Mouse (Mus musculus): ENCODE data around the gene Gjd3. TPM values are rescaled to one million over a fixed set of nuclear protein-coding genes. Genes with fewer than 3 reads are reported as not detected.
"Not testable (repeated sequence)": the region's sequence is repeated elsewhere in the genome, so short reads cannot be mapped to it uniquely, and the experiment has no call there.

Gjd3 gene
- polyA plus RNA-seq, 1 experiment, result 3.4 TPM

DNA sequence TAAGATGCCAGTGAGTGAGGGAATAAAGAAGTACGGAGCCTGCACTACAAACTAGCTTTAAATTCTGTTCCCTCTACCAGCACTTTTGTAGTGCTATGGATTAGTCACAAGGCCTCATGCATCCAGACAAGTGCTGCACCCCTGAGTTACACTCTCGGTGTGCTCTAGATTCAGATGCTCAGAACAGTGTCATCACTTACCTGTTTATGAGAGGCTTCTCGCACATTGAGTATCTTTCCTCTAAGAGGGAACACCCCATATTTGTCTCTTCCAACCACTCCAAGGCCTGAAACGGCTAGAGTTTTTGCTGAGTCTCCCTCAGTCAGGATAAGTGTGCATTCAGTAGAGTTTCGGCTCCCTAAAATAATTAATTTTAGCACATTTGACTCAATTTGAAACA is 27.9 kb upstream of the Gjd3 start:
- Histone ChIP-seq H3K4me1 (ENCODE audit: control insufficient read depth, insufficient read depth, low read length) (no peaks in the 10 kb centered on the region), H3K27ac (ENCODE audit: insufficient read depth, low read length) (no peak overlapping the region), H3K4me3 (ENCODE audit: insufficient read depth, low read length) (no peak overlapping the region)
- no peak for TF ChIP-seq POLR2A (IDR thresholded peaks at IDR 0.05; ENCODE audit: extremely low read depth, insufficient read depth, low read length)

DNA sequence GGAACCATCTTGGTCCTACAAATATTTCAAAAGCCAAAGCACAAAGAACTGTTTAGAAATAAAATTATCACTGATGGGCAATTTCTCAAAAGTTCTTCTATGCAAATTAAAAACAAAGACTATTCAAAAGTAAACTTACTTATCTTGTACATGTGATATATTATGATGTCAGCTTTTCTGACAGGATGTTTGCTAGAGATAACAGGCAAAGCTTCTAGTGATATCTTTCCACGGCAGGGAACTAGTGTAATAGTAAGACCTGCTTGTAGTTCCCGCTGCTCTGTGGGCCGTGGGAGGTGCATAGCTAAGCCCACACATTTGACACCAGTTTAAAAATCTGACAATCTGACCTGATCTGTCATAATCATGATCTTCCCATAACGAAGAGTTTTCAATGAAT is 27.3 kb upstream of the Gjd3 start:
- Histone ChIP-seq H3K4me1 (ENCODE audit: control insufficient read depth, insufficient read depth, low read length) (no peaks in the 10 kb centered on the region), H3K27ac (ENCODE audit: insufficient read depth, low read length) (no peak overlapping the region), H3K4me3 (ENCODE audit: insufficient read depth, low read length) (no peak overlapping the region)
- TF ChIP-seq CTCF (IDR thresholded peaks at IDR 0.05; ENCODE audit: extremely low read depth, insufficient read depth, low read length) (no peak), POLR2A (IDR thresholded peaks at IDR 0.05; ENCODE audit: extremely low read depth, insufficient read depth, low read length) (no peak)

DNA sequence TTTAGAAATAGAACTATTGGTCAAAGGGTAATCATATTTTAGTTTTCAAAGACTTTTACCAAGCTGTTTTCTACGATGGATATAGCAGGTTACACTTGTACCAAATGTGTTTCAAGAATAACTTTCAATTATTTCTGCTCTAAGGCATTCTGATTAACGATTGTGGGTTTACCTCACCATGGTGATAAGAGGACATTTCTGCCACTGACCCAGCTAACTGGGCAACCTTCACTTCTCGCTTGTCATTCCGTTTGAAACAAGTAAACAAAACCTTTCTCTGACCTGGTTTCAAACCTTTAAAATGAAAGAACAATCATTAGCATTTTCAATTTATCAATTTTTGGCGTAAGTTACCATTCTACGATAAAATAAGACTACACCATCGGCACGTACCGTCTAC is 24.0 kb upstream of the Gjd3 start:
- Histone ChIP-seq H3K27ac (ENCODE audit: insufficient read depth, low read length) (no peak overlapping the region), H3K4me1 (ENCODE audit: control insufficient read depth, insufficient read depth, low read length) (no peaks in the 10 kb centered on the region), H3K4me3 (ENCODE audit: insufficient read depth, low read length) (no peak overlapping the region)
- TF ChIP-seq CTCF (IDR thresholded peaks at IDR 0.05; ENCODE audit: extremely low read depth, insufficient read depth, low read length) (no peak), POLR2A (IDR thresholded peaks at IDR 0.05; ENCODE audit: extremely low read depth, insufficient read depth, low read length) (no peak)

DNA sequence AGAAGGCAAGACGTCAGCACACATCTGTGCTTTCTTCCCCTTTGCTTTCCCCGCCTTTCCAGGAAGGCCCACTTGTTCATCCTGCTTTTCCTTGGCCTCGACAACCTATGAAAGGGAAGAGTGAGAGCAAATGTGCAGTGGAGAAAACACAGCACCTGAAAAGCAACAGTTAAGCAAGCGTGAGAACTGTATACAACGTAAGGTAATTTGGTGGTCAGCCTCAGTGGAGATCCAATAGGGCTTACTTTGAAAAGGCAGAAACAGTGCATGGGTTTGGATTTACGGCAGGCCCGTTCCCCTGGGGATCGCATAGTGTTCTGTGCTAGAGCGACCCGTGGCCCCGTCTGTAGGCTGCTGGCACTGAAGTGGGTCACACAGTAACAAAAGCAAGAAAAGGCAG is 16.4 kb upstream of the Gjd3 start:
- Histone ChIP-seq H3K4me1 (ENCODE audit: control insufficient read depth, insufficient read depth, low read length) (no peaks in the 10 kb centered on the region), H3K4me3 (ENCODE audit: insufficient read depth, low read length) (no peak overlapping the region), H3K27ac (ENCODE audit: insufficient read depth, low read length) (no peak overlapping the region)
- TF ChIP-seq CTCF (IDR thresholded peaks at IDR 0.05; ENCODE audit: extremely low read depth, insufficient read depth, low read length) (no peak), POLR2A (IDR thresholded peaks at IDR 0.05; ENCODE audit: extremely low read depth, insufficient read depth, low read length) (no peak)

DNA sequence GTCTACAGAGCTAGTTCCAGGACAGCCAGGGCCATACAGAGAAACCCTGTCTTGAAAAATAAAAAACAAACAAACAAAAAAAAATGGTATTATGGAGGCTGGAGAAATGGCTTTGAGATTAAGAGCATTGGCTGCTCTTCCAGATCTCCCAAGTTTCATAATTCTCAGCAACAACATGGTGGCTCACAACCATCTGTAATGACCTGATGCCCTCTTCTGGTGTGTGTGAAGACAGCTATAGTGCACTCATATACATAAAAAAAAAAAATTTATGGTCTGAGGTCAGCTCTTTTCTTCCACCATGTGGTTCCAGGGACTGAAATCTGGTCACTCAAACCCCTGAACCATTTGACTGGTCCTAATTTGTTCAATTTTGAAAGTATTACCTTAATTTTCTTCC is 16.0 kb upstream of the Gjd3 start:
- no peak overlapping the region for H3K4me3 ChIP-seq (ENCODE audit: insufficient read depth, low read length)
- H3K27ac ChIP-seq (ENCODE audit: insufficient read depth, low read length), result no peak overlapping the region
- no peak for TF ChIP-seq CTCF (IDR thresholded peaks at IDR 0.05; ENCODE audit: extremely low read depth, insufficient read depth, low read length)
- TF ChIP-seq POLR2A (IDR thresholded peaks at IDR 0.05; ENCODE audit: extremely low read depth, insufficient read depth, low read length), result no peak
- H3K4me1 ChIP-seq (ENCODE audit: control insufficient read depth, insufficient read depth, low read length), result no peaks in the 10 kb centered on the region

DNA sequence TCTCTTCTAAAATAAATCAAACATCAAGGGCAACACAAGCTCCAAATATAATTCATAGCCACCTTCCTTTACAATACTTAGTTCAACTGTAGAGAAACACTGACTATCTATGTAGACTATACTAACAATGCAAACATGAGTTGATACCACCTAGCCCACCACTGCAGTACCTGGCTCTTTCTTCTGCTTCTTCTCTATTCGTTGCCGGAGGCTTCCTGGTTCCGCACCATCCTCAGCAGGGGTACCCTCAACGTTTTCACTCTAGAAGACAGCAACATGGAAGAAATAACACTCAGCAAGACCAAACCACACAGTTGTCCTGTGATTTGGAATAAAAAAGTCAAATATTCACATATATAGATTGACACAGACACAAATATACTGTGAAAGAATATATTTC is 14.8 kb upstream of the Gjd3 start:
- no peaks in the 10 kb centered on the region for H3K4me1 ChIP-seq (ENCODE audit: control insufficient read depth, insufficient read depth, low read length)
- H3K4me3 ChIP-seq (ENCODE audit: insufficient read depth, low read length), result no peak overlapping the region
- H3K27ac ChIP-seq (ENCODE audit: insufficient read depth, low read length), result no peak overlapping the region
- no peak for TF ChIP-seq CTCF (IDR thresholded peaks at IDR 0.05; ENCODE audit: extremely low read depth, insufficient read depth, low read length)
- no peak for TF ChIP-seq POLR2A (IDR thresholded peaks at IDR 0.05; ENCODE audit: extremely low read depth, insufficient read depth, low read length)

DNA sequence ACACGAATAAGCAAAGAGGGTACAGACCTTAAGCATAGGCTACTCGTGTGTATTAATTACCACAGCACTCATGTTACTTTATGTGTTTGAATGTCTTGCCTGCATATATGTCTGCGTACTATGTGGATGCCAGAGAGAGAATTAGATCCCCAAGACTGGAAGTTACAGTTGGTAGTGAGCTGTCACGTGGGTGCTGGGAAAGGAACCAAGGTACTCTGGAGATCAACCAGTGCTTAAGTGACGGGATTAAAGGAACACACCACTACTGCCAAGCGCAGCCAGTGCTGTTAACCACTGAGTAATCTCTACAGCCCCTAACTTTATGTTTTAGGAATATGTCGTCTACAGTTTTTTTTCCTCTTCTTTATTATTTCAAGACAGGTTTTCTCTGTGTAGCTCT is 13.2 kb upstream of the Gjd3 start:
- H3K4me1 ChIP-seq (ENCODE audit: control insufficient read depth, insufficient read depth, low read length), result no peaks in the 10 kb centered on the region
- no peak overlapping the region for H3K27ac ChIP-seq (ENCODE audit: insufficient read depth, low read length)
- no peak overlapping the region for H3K4me3 ChIP-seq (ENCODE audit: insufficient read depth, low read length)
- TF ChIP-seq POLR2A (IDR thresholded peaks at IDR 0.05; ENCODE audit: extremely low read depth, insufficient read depth, low read length) (no peak), CTCF (IDR thresholded peaks at IDR 0.05; ENCODE audit: extremely low read depth, insufficient read depth, low read length) (no peak)

DNA sequence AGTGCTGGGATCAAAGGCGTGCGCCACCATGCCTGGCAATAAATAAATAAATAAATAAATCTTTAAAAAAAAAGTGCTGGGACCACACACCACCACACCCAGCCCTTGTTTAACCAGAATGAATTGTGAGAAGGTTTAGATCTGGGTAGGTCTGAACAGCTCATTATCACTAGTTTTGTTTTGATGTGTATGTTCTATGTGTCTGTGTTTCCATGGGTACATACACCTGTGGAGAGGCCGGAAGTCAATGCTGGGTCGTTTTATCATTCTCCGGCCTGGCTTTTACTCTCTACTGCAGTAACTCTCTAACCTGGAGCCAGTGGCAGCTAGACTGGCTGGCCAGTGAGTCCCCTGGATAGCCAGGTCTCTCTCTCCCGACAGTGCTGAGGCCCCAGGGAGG is 8.1 kb upstream of the Gjd3 start:
- no peak for TF ChIP-seq CTCF (IDR thresholded peaks at IDR 0.05; ENCODE audit: extremely low read depth, insufficient read depth, low read length)
- TF ChIP-seq POLR2A (IDR thresholded peaks at IDR 0.05; ENCODE audit: extremely low read depth, insufficient read depth, low read length), result no peak
- Histone ChIP-seq H3K27ac (ENCODE audit: insufficient read depth, low read length) (no peak overlapping the region), H3K4me1 (ENCODE audit: control insufficient read depth, insufficient read depth, low read length) (no peaks in the 10 kb centered on the region), H3K4me3 (ENCODE audit: insufficient read depth, low read length) (no peak overlapping the region)

DNA sequence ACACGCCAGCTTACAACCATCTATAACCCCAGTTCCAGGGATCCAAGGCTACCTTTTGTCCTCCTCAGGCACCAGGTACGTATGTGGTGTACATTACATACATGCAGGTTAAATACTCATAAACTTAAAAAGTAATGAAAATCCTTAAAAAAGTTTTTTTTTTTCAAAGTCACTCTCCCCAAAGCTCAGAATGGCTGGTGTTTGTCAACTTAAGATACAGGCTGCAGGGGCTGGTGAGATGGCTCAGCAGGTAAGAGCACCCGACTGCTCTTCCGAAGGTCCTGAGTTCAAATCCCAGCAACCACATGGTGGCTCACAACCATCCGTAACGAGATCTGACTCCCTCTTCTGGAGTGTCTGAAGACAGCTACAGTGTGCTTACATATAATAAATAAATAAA is 5.4 kb upstream of the Gjd3 start:
- H3K4me1 ChIP-seq (ENCODE audit: control insufficient read depth, insufficient read depth, low read length); H3K27ac ChIP-seq (ENCODE audit: insufficient read depth, low read length); H3K4me3 ChIP-seq (ENCODE audit: insufficient read depth, low read length): not testable (repeated sequence)

DNA sequence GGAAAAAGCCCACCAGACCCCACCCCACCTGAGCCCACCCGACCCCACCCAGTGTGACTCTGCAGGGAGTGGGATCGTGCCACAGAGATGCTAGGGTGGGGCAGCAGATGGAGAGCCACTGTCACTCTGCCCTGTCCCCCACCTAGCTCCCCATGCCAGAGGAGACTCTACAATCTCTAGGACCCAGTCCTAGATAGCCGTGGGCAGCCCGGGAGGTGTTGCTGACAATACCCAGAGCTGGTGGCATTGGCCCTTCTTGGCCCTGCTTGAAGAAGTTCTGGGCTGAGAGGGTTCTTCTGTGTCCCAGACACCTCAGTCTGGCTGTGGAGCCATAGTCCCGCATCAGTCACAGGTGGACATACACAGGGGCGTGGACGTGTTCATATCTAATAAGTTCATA is 2.7 kb upstream of the Gjd3 start:
- no peak overlapping the region for H3K27ac ChIP-seq (ENCODE audit: insufficient read depth, low read length)
- TF ChIP-seq CTCF (IDR thresholded peaks at IDR 0.05; ENCODE audit: extremely low read depth, insufficient read depth, low read length) (no peak), POLR2A (IDR thresholded peaks at IDR 0.05; ENCODE audit: extremely low read depth, insufficient read depth, low read length) (no peak)

DNA sequence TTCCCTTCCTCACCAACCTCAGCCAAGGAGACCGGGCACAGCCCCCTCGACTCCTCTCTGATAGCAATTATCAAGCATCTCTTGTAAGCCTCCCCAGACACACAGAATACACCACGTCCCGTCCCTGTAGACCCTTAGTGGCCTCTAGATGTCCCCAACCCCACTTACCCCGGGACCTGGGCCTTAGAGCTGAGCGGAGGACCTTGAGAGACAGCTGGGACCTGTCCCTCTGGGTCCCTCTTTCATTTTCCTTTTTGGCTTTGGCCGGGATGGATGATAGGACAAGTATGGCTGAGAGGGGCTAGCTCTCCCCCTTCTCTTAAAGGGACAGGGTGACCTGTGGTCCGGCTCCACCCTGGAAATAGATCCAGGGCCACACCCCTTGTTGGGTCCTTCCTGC is 735 bp upstream of the Gjd3 start:
- no peak for TF ChIP-seq CTCF (IDR thresholded peaks at IDR 0.05; ENCODE audit: extremely low read depth, insufficient read depth, low read length)
- no peak for TF ChIP-seq POLR2A (IDR thresholded peaks at IDR 0.05; ENCODE audit: extremely low read depth, insufficient read depth, low read length)
- Histone ChIP-seq H3K4me1 (ENCODE audit: control insufficient read depth, insufficient read depth, low read length) (peaks cover 2% of the 10 kb centered on the region; the same call in 1 of the 2 replicates), H3K4me3 (ENCODE audit: insufficient read depth, low read length) (no peak overlapping the region), H3K27ac (ENCODE audit: insufficient read depth, low read length) (no peak overlapping the region)

More for the DNA sequence above, 2.7 kb upstream of the Gjd3 start:
- Histone ChIP-seq H3K4me1 (ENCODE audit: control insufficient read depth, insufficient read depth, low read length) (peaks cover 2% of the 10 kb centered on the region; the same call in 1 of the 2 replicates), H3K4me3 (ENCODE audit: insufficient read depth, low read length) (no peak overlapping the region)

All from cortical plate, adult 2 months (tissue).